Mouse (Mus musculus) brain, embryonic 14.5 days (tissue): Measurements from ENCODE around the gene Inpp5d.

ENCODE experiments used
- CTCF ChIP-seq: fragments of 200-500 bp; IDR thresholded peaks from 2 replicates; pipeline ENCODE4 v1.5.1; 2012; ENCODE audit warnings: inconsistent platforms, mild to moderate bottlenecking, moderate library complexity, borderline replicate concordance; ENCODE audit not compliant: insufficient read depth, insufficient read length; ENCODE audit errors: extremely low read depth
- POLR2A ChIP-seq: fragments of 200-500 bp; IDR thresholded peaks from 2 replicates; pipeline ENCODE4 v1.6.1; 2012; ENCODE audit warnings: mild to moderate bottlenecking, inconsistent platforms, borderline replicate concordance; ENCODE audit not compliant: poor library complexity, insufficient read depth, insufficient read length, severe bottlenecking; ENCODE audit errors: extremely low read depth

DNA sequence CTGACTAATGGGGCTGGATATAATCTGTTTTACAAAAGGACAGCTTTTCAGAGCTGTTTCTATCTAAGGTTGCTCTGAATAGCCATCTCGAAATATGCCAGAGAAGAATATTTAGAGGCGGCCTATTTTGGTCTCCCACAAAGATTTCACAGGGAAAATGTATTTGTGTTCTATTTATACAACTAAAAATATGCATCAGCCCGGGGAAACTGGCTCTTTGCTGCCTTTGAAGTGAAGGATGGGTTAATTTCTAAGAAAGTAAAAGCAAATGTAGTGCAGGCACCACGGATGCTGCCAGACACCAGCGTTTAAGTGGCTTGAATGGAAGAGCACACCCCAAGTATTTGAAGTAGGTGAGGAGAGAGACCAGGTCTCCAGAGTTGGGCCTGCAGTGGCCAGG is 59.0 kb downstream of the Inpp5d start:
- TF ChIP-seq CTCF, result no peak
- no peak for TF ChIP-seq POLR2A
